Mouse (Mus musculus): ENCODE measurements around the gene Tmprss11b.

GRCm38 (mm10) chr5:86722820-86723460, 46.8 kb upstream of the Tmprss11b start:
- TF ChIP-seq CTCF (conservative IDR thresholded peaks at IDR 0.05; ENCODE audit: insufficient read depth, insufficient read length, low read depth, low read length) (no peak), POLR2A (IDR thresholded peaks at IDR 0.05; ENCODE audit: low read depth, low read length) (no peak)
